Mouse (Mus musculus): ENCODE measurements around the gene Stam.

- TF ChIP-seq CTCF (IDR thresholded peaks at IDR 0.05; ENCODE audit: borderline replicate concordance, insufficient read depth, low read length) = no peak
- TF ChIP-seq POLR2A (IDR thresholded peaks at IDR 0.05; ENCODE audit: low read depth, low read length) = no peak
These were observed 91.9 kb downstream of the Stam start for GRCm38 (mm10) chr2:14165618-14166344.

All from embryonic fibroblast, embryonic 13.5 days (primary cell).